Mouse (Mus musculus): ENCODE measurements around the gene Cntrob. TPM values are rescaled to one million over a fixed set of nuclear protein-coding genes. Genes with fewer than 3 reads are reported as not detected.

Cntrob gene
- total and polyA plus RNA-seq, 2 experiments from 2014 or later: 6.9 to 7.5 TPM

GRCm38 (mm10) chr11:69297799-69298198 is 25.8 kb downstream of the Cntrob start:
- no peak overlapping the region for H3K4me2 ChIP-seq (ENCODE audit: low read depth, low read length)
- TF ChIP-seq EP300 (IDR thresholded peaks at IDR 0.05; ENCODE audit: low read depth) (no peak), CTCF (IDR thresholded peaks at IDR 0.05; ENCODE audit: low read depth) (no peak)
- no peak overlapping the region for H3K9ac ChIP-seq (replicated peaks; ENCODE audit: low read depth, low read length)
- H3K9me3 ChIP-seq (replicated peaks; ENCODE audit: control insufficient read depth, low read length): no peaks in the 10 kb centered on the region
- no peaks in the 10 kb centered on the region for H3K4me1 ChIP-seq (ENCODE audit: control insufficient read depth, insufficient read depth)
- H3K36me3 ChIP-seq (replicated peaks; ENCODE audit: control insufficient read depth, insufficient read depth, low read length): peaks cover 21% of the 10 kb centered on the region
- WGBS: 63% methylated on average over 2 of the region's 2 CpGs
- no peak for ATAC-seq (ENCODE audit: insufficient read depth, low read depth)
- no peaks in the 10 kb centered on the region for H3K27me3 ChIP-seq (ENCODE audit: control insufficient read depth, insufficient read depth, low read length)
- no peak overlapping the region for H3K27ac ChIP-seq (ENCODE audit: low read depth)
- no peak overlapping the region for H3K4me3 ChIP-seq (ENCODE audit: low read depth, low read length)
- no peak for DNase-seq (ENCODE audit: low spot score)

- no peaks in the 10 kb centered on the region for H3K9me3 ChIP-seq (replicated peaks; ENCODE audit: control insufficient read depth, low read length)
- no peak overlapping the region for H3K9ac ChIP-seq (replicated peaks; ENCODE audit: low read depth, low read length)
- DNase-seq (ENCODE audit: low spot score) (no peak), ATAC-seq (ENCODE audit: insufficient read depth, low read depth) (no peak)
- H3K4me2 ChIP-seq (ENCODE audit: low read depth, low read length): no peak overlapping the region
- H3K27ac ChIP-seq (ENCODE audit: low read depth): no peak overlapping the region
- TF ChIP-seq CTCF (IDR thresholded peaks at IDR 0.05; ENCODE audit: low read depth): no peak
- no peak for TF ChIP-seq EP300 (IDR thresholded peaks at IDR 0.05; ENCODE audit: low read depth)
- no peaks in the 10 kb centered on the region for H3K4me1 ChIP-seq (ENCODE audit: control insufficient read depth, insufficient read depth)
- H3K27me3 ChIP-seq (ENCODE audit: control insufficient read depth, insufficient read depth, low read length): no peaks in the 10 kb centered on the region
- peaks cover 7% of the 10 kb centered on the region for H3K36me3 ChIP-seq (replicated peaks; ENCODE audit: control insufficient read depth, insufficient read depth, low read length)
- WGBS: 76% methylated on average over 3 of the region's 3 CpGs
- no peak overlapping the region for H3K4me3 ChIP-seq (ENCODE audit: low read depth, low read length)
Observed at GRCm38 (mm10) chr11:69295286-69295685, 28.3 kb downstream of the Cntrob start.

- no peaks in the 10 kb centered on the region for H3K27me3 ChIP-seq (ENCODE audit: control insufficient read depth, insufficient read depth, low read length)
- H3K4me2 ChIP-seq (ENCODE audit: low read depth, low read length): no peak overlapping the region
- TF ChIP-seq CTCF (IDR thresholded peaks at IDR 0.05; ENCODE audit: low read depth) (no peak), EP300 (IDR thresholded peaks at IDR 0.05; ENCODE audit: low read depth) (no peak)
- no peaks in the 10 kb centered on the region for H3K4me1 ChIP-seq (ENCODE audit: control insufficient read depth, insufficient read depth)
- ATAC-seq (ENCODE audit: insufficient read depth, low read depth) (no peak), DNase-seq (ENCODE audit: low spot score) (no peak)
- no peak overlapping the region for H3K9ac ChIP-seq (replicated peaks; ENCODE audit: low read depth, low read length)
- H3K27ac ChIP-seq (ENCODE audit: low read depth): no peak overlapping the region
- H3K9me3 ChIP-seq (replicated peaks; ENCODE audit: control insufficient read depth, low read length): 0 out of 2 replicates have a peak, but pooled peaks cover 5% of the 10 kb centered on the region
- H3K4me3 ChIP-seq (ENCODE audit: low read depth, low read length): no peak overlapping the region
- WGBS: 81% methylated on average over 5 of the region's 5 CpGs
- no peaks in the 10 kb centered on the region for H3K36me3 ChIP-seq (replicated peaks; ENCODE audit: control insufficient read depth, insufficient read depth, low read length)
Observed at GRCm38 (mm10) chr11:69291111-69291510, 32.5 kb downstream of the Cntrob start.

- no peak overlapping the region for H3K27ac ChIP-seq (ENCODE audit: low read depth)
- H3K36me3 ChIP-seq (replicated peaks; ENCODE audit: control insufficient read depth, insufficient read depth, low read length): no peaks in the 10 kb centered on the region
- 66% methylated on average over 5 of the region's 5 CpGs for WGBS
- no peaks in the 10 kb centered on the region for H3K27me3 ChIP-seq (ENCODE audit: control insufficient read depth, insufficient read depth, low read length)
- ATAC-seq (ENCODE audit: insufficient read depth, low read depth) (no peak), DNase-seq (ENCODE audit: low spot score) (no peak)
- no peaks in the 10 kb centered on the region for H3K4me1 ChIP-seq (ENCODE audit: control insufficient read depth, insufficient read depth)
- H3K4me2 ChIP-seq (ENCODE audit: low read depth, low read length): no peak overlapping the region
- no peak for TF ChIP-seq CTCF (IDR thresholded peaks at IDR 0.05; ENCODE audit: low read depth)
- no peak for TF ChIP-seq EP300 (IDR thresholded peaks at IDR 0.05; ENCODE audit: low read depth)
- no peak overlapping the region for H3K9ac ChIP-seq (replicated peaks; ENCODE audit: low read depth, low read length)
- H3K9me3 ChIP-seq (replicated peaks; ENCODE audit: control insufficient read depth, low read length): no peaks in the 10 kb centered on the region
- no peak overlapping the region for H3K4me3 ChIP-seq (ENCODE audit: low read depth, low read length)
Observed at GRCm38 (mm10) chr11:69277267-69277666, 46.3 kb downstream of the Cntrob start.

GRCm38 (mm10) chr11:69276081-69276480 is 47.5 kb downstream of the Cntrob start:
- Histone ChIP-seq H3K9me3 (replicated peaks; ENCODE audit: control insufficient read depth, low read length) (no peaks in the 10 kb centered on the region), H3K36me3 (replicated peaks; ENCODE audit: control insufficient read depth, insufficient read depth, low read length) (no peaks in the 10 kb centered on the region), H3K4me3 (ENCODE audit: low read depth, low read length) (no peak overlapping the region), H3K4me2 (ENCODE audit: low read depth, low read length) (no peak overlapping the region), H3K9ac (replicated peaks; ENCODE audit: low read depth, low read length) (no peak overlapping the region), H3K4me1 (ENCODE audit: control insufficient read depth, insufficient read depth) (no peaks in the 10 kb centered on the region), H3K27me3 (ENCODE audit: control insufficient read depth, insufficient read depth, low read length) (no peaks in the 10 kb centered on the region), H3K27ac (ENCODE audit: low read depth) (no peak overlapping the region)
- WGBS: 9% methylated on average over 2 of the region's 2 CpGs
- ATAC-seq (ENCODE audit: insufficient read depth, low read depth) (no peak), DNase-seq (ENCODE audit: low spot score) (no peak)
- TF ChIP-seq CTCF (IDR thresholded peaks at IDR 0.05; ENCODE audit: low read depth) (no peak), EP300 (IDR thresholded peaks at IDR 0.05; ENCODE audit: low read depth) (no peak)

- no peak for TF ChIP-seq EP300 (IDR thresholded peaks at IDR 0.05; ENCODE audit: low read depth)
- TF ChIP-seq CTCF (IDR thresholded peaks at IDR 0.05; ENCODE audit: low read depth): no peak
- H3K27me3 ChIP-seq (ENCODE audit: control insufficient read depth, insufficient read depth, low read length): no peaks in the 10 kb centered on the region
- no peak overlapping the region for H3K4me3 ChIP-seq (ENCODE audit: low read depth, low read length)
- H3K9me3 ChIP-seq (replicated peaks; ENCODE audit: control insufficient read depth, low read length): no peaks in the 10 kb centered on the region
- H3K27ac ChIP-seq (ENCODE audit: low read depth): no peak overlapping the region
- WGBS: 65% methylated on average over 6 of the region's 6 CpGs
- H3K36me3 ChIP-seq (replicated peaks; ENCODE audit: control insufficient read depth, insufficient read depth, low read length): no peaks in the 10 kb centered on the region
- ATAC-seq (ENCODE audit: insufficient read depth, low read depth) (no peak), DNase-seq (ENCODE audit: low spot score) (no peak)
- H3K4me1 ChIP-seq (ENCODE audit: control insufficient read depth, insufficient read depth): no peaks in the 10 kb centered on the region
- no peak overlapping the region for H3K4me2 ChIP-seq (ENCODE audit: low read depth, low read length)
- H3K9ac ChIP-seq (replicated peaks; ENCODE audit: low read depth, low read length): no peak overlapping the region
Observed at GRCm38 (mm10) chr11:69275650-69276049, 47.9 kb downstream of the Cntrob start.
